Mouse (Mus musculus) forebrain, embryonic 10.5 days (tissue): ENCODE data around the gene Gpr180. TPM values are rescaled to one million over a fixed set of nuclear protein-coding genes. Genes with fewer than 3 reads are reported as not detected.

ENCODE experiments used
- DNase-seq: peaks from one replicate; pipeline ENCODE4 v3.0.0-alpha.2; 2017; ENCODE audit warnings: low spot score; ENCODE audit errors: extremely low spot score
- H3K27ac ChIP-seq: fragments of 300-500 bp; sonication (generic); 2 replicates; pipeline ENCODE4 v1.5.1; 2016; ENCODE audit warnings: mild to moderate bottlenecking
- H3K27me3 ChIP-seq: fragments of 300-500 bp; sonication (generic); 2 replicates; pipeline ENCODE4 v1.6.1; 2016; ENCODE audit warnings: mild to moderate bottlenecking; ENCODE audit not compliant: poor library complexity, severe bottlenecking
- H3K36me3 ChIP-seq: fragments of 300-500 bp; sonication (generic); replicated peaks from 2 replicates; pipeline ENCODE4 v1.6.1; 2016; ENCODE audit warnings: mild to moderate bottlenecking, moderate library complexity
- H3K4me1 ChIP-seq: fragments of 300-500 bp; sonication (generic); 2 replicates; pipeline ENCODE4 v1.6.1; 2016
- H3K4me3 ChIP-seq: fragments of 300-500 bp; sonication (generic); 2 replicates; pipeline ENCODE4 v1.5.1; 2016; ENCODE audit warnings: mild to moderate bottlenecking, moderate library complexity
- H3K9me3 ChIP-seq: fragments of 300-500 bp; sonication (generic); 2 replicates; pipeline ENCODE4 v1.6.1; 2016; ENCODE audit warnings: mild to moderate bottlenecking, moderate library complexity
- WGBS: fragments of 180-500 bp; shearing (Covaris S2); methylation state at CpG from one replicate; pipeline ENCODE4 v1.1.7; 2016; 5-methylcytosine and 5-hydroxymethylcytosine counted together
- polyA plus RNA-seq: library from polyadenylated mRNA; unstranded; fragments of >200 nt; fragmentation: Nextera tagmentation; extraction: Ambion mirVana; gene quantifications from 2 replicates; pipeline ENCODE4 v1.2.1, GENCODE M21; 2016

The Gpr180 gene
- polyA plus RNA-seq, 1 experiment from 2014 or later, result 36.8 TPM

DNA sequence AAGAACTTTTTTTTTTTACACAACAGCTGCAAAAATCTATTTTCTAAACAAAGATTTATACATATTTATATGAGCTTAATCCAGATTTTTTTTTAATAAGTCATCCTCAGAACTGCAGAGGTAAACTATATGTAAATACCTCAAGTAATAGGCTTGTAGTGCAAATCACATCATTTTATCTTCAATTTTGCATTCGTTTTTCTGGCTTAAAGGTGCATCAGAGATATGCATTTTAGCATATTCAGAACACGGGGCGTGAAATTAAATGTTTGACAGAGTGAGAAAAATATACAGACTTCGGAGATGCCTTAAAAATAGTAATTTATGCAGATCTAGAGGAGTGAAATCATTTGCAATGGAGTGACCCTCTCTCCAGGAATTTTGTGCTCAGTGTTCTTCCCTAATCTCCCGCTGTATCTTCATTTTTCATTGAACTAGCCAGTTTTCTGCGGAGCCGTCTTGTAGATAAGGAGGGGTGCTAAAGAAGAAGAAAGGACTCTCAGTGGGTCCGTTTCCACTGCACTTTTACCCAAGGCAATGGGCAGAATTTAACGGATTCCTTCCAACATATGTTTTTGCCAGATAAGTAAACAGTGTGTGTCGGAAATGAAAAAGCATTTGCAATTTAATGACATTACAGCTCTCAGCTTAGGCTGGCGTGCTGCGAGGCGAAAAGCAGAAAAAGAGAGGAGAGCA lies 57.4 kb downstream of the Gpr180 start:
- H3K4me1 ChIP-seq, result peaks cover 27% of the 10 kb centered on the region
- H3K27me3 ChIP-seq, result peaks cover 83% of the 10 kb centered on the region
- no peak overlapping the region for H3K27ac ChIP-seq
- H3K4me3 ChIP-seq, result no peak overlapping the region
- no peaks in the 10 kb centered on the region for H3K9me3 ChIP-seq
- 64% methylated on average over 13 of the region's 13 CpGs for WGBS
- no peaks in the 10 kb centered on the region for H3K36me3 ChIP-seq
- no peak for DNase-seq

DNA sequence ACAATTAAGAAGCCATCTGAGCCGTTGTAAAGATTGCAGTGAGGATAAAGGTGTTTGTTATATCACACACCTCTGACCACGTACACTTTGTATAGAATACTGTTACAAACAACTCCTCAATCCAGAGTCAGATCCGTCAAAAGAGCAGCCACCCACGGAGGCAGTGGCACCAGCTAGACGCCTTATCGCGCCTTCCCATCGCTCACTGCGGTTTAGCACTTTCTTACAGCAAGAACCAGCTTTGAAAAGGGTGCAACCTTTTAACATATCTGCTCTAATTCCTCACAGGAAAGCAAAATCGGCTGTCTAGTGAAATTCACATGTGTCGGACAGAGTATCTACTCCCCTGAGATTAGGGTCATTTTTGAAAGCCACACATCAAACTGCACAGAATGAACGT lies 60.1 kb downstream of the Gpr180 start:
- no peaks in the 10 kb centered on the region for H3K36me3 ChIP-seq
- no peaks in the 10 kb centered on the region for H3K9me3 ChIP-seq
- WGBS, result 77% methylated on average over 12 of the region's 12 CpGs
- no peak overlapping the region for H3K27ac ChIP-seq
- peaks cover 65% of the 10 kb centered on the region for H3K27me3 ChIP-seq
- H3K4me1 ChIP-seq, result peaks cover 27% of the 10 kb centered on the region
- H3K4me3 ChIP-seq, result no peak overlapping the region
- no peak for DNase-seq

DNA sequence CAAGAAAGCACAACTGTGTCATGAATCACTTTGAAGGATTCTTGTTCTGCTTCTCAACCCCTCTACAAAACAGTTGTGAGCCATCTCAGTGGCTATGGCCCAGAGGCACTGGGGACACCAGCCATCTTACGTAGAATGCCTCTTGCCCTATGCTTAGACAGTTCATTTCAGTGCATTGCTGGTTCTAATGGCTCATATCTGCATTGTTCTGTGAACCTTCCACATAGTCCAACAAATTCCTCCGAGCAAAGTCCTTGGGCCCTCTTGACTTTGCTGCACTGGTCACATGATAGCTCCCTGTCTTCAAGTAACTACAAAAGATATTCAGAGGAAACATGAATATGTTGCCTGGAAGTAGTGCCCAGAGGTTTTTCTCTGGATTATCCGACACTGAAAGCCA lies 63.8 kb downstream of the Gpr180 start:
- DNase-seq, result no peak
- H3K27ac ChIP-seq, result no peak overlapping the region
- no peaks in the 10 kb centered on the region for H3K4me1 ChIP-seq
- H3K27me3 ChIP-seq, result peaks cover 29% of the 10 kb centered on the region
- 92% methylated on average over 3 of the region's 3 CpGs for whole genome bisulfite sequencing
- no peak overlapping the region for H3K4me3 ChIP-seq
- no peaks in the 10 kb centered on the region for H3K36me3 ChIP-seq
- no peaks in the 10 kb centered on the region for H3K9me3 ChIP-seq

DNA sequence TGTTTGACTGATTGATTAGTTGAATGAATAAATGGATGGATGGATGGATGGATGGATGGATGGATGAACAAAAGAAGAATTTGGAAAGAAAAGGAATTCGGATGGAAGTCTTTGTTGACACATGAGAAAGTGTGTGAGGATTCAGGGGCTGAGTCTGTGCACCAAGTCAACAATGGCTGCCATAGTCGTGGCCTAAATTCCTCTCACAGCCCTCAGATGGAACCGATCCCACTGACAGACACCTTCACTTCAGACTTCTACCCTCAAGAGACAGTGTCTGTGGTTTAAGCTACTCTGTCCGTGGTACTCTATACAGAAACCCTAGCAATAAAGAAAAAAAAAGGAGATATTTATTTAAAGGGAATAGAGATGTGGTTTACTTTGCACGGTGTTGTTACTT lies 65.0 kb downstream of the Gpr180 start:
- Histone ChIP-seq H3K4me1 (no peaks in the 10 kb centered on the region), H3K9me3 (peaks cover 1% of the 10 kb centered on the region; the same call in 1 of the 2 replicates), H3K27ac (no peak overlapping the region), H3K27me3 (peaks cover 17% of the 10 kb centered on the region), H3K4me3 (no peak overlapping the region), H3K36me3 (no peaks in the 10 kb centered on the region)
- 89% methylated on average over 5 of the region's 5 CpGs for WGBS
- DNase-seq, result no peak

- Histone ChIP-seq H3K9me3 (peaks cover 8% of the 10 kb centered on the region), H3K27me3 (peaks cover 6% of the 10 kb centered on the region), H3K4me3 (no peak overlapping the region), H3K4me1 (no peaks in the 10 kb centered on the region), H3K36me3 (no peaks in the 10 kb centered on the region), H3K27ac (no peak overlapping the region)
- WGBS, result 78% methylated on average over 7 of the region's 7 CpGs
- DNase-seq, result no peak
These were observed 66.1 kb downstream of the Gpr180 start for GRCm38 (mm10) chr14:118203031-118203430.

DNA sequence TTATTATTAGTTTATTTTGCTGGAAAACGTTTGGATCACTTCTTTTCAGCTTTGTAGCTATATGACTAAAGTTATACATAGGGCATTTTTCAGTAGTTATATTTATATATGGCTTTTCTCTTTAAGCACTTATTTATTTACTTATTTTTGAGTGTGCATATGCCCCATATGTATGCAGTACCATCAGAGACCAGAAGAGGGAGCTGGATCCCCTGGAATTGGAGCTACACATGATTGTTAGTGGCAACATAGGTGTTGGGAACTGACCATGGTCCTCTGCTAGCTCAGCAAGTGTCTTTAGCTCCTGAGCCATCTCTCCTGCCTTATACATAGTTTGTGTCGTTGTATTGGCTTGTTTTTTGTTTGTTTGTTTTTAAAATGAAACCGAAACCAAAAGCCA lies 70.4 kb downstream of the Gpr180 start:
- H3K4me3 ChIP-seq, result no peak overlapping the region
- H3K27ac ChIP-seq, result no peak overlapping the region
- WGBS, result 87% methylated on average over 3 of the region's 3 CpGs
- H3K36me3 ChIP-seq, result no peaks in the 10 kb centered on the region
- H3K4me1 ChIP-seq, result peaks cover 5% of the 10 kb centered on the region; the same call in 1 of the 2 replicates
- peaks cover 21% of the 10 kb centered on the region for H3K27me3 ChIP-seq
- H3K9me3 ChIP-seq, result peaks cover 8% of the 10 kb centered on the region
- DNase-seq, result no peak

- Histone ChIP-seq H3K27ac (no peak overlapping the region), H3K9me3 (peaks cover 8% of the 10 kb centered on the region), H3K36me3 (no peaks in the 10 kb centered on the region), H3K4me3 (no peak overlapping the region), H3K27me3 (peaks cover 44% of the 10 kb centered on the region), H3K4me1 (peaks cover 9% of the 10 kb centered on the region; the same call in 1 of the 2 replicates)
- 23% methylated on average over 5 of the region's 5 CpGs for WGBS
- peak; percentile 40 for DNase-seq
These were observed 72.7 kb downstream of the Gpr180 start for GRCm38 (mm10) chr14:118209642-118210041.

- no peaks in the 10 kb centered on the region for H3K36me3 ChIP-seq
- peaks cover 71% of the 10 kb centered on the region for H3K27me3 ChIP-seq
- DNase-seq, result no peak
- no peak overlapping the region for H3K27ac ChIP-seq
- H3K4me3 ChIP-seq, result no peak overlapping the region
- peaks cover 4% of the 10 kb centered on the region for H3K9me3 ChIP-seq
- H3K4me1 ChIP-seq, result peaks cover 9% of the 10 kb centered on the region; the same call in 1 of the 2 replicates
- WGBS, result 76% methylated on average over 15 of the region's 15 CpGs
These were observed 75.3 kb downstream of the Gpr180 start for GRCm38 (mm10) chr14:118212188-118212804.

Other genes starting within 250 kb of the Gpr180 start
- 7.4 and 10.6 TPM in 2 replicates for gene Dct, start 84.9 kb upstream of the Gpr180 start, polyA plus RNA-seq
- 28.4 and 30.6 TPM in 2 replicates for gene Tgds, start 4.4 kb upstream of the Gpr180 start, polyA plus RNA-seq
- gene Sox21, start 99.9 kb downstream of the Gpr180 start, polyA plus RNA-seq, result 7.9 and 8.7 TPM in 2 replicates
- gene Gm9376, start 129.8 kb downstream of the Gpr180 start, polyA plus RNA-seq, result not detected in 2 replicates